Mouse (Mus musculus): ENCODE measurements around the gene Arsj.

Gene Arsj

DNA sequence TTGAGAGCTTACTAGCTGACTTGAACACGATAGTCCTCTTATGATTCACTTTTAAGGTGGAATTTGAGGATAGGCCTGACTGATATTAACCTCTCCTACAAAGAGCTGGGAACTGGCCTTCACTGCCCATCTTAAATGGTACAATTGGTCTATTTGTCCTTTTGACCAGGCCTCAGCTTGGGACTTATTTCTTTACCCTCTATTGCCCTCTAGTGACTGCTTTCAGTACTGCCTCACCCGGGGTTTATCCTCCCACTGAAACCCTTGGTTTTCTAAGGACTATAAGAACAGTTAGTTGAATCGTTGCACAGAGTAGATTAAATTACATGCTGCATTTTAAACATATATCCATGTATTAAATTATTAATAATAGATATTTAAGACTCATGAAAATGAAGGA lies 39.4 kb downstream of the Arsj start:
- peak; percentile 16 for DNase-seq (ENCODE audit: low read depth, low spot score)

- no peak for DNase-seq (ENCODE audit: low read depth, low spot score)
Observed at GRCm38 (mm10) chr3:126404199-126404598, 40.7 kb downstream of the Arsj start.

DNA sequence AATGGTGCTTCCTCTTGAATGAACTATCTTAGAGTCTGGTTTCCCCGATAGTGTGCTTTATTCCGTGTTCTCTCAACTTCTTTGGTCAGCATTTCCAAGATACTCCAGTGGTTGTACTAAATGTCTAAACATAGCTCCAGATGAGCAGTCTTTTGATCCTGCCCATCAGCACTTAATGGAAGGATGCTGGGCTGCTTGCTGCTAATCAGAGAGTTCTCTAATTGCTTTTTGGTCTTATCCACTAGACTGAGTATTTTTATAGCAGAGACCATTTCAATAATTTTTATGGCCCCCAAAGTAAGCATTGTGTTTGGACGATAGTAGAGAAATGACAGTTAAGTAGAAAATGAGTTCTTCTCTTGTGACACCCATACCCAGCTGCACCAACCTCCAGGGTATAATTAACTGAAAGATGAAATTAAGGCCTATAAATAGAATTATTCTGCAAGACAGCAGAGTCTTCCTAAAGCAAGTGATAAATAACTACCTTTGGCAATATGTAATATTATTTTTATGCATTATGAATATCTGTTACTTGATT lies 67.1 kb downstream of the Arsj start:
- DNase-seq (ENCODE audit: low read depth, low spot score): no peak

DNA sequence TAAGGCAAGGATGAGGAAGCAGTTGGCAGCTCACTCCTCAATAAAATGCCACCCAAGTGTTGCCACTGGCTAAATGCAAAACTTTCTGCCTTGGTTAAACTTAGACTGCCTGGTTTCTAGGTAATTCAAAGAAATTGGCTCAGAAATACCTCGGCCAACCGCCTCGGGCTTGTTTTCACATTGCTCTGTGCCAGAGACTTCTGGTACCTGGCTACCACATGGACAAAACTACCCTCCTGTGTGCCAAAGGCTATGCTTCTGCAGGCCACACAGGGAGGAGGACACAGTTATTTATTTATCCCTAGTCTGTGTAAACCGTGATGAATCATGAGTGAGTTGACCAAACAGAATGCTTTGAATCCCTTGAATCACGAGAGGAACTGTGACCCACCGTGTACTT lies 75.8 kb downstream of the Arsj start:
- DNase-seq (ENCODE audit: low read depth, low spot score): no peak

DNA sequence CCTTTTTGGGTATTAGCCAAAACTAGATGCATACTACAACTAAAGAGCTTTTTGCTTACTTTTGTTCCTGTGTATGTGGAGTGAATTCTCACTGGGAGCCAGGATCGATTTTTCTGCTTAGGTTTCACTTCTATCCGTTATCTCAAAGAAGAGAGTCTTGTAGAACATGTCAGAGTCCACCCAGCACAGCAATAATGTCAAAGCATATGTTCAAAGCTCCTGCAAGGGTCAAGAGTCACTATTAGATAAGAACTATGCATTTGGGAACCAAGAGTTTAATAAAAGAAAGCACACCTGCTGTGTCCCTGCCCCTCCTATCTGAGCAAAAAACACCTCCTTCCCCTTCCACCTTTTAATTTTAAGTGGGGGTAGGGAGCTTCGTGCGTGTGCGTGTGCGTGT lies 85.6 kb downstream of the Arsj start:
- DNase-seq (ENCODE audit: low read depth, low spot score): no peak

DNA sequence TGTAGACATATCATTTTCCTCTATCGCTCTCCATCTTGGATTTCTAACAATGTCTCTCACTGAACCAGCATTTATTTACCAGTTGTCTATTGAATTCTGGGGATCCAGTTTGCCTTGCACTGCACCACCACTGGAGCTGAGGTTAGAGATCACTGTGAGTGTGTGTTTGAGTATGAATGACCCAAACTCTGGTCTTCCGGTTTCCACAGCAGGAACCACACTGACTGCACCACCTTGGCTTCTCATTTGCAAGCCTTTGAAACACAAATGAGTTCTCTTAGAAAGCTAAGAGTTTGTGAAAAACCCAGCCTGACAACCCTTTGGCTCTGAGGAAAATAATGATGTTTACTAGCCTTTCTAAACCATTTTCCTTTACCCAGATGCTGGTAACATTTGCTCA lies 86.0 kb downstream of the Arsj start:
- DNase-seq (ENCODE audit: low read depth, low spot score): no peak

- no peak for DNase-seq (ENCODE audit: low read depth, low spot score)
Observed at GRCm38 (mm10) chr3:126455787-126456482, 92.5 kb downstream of the Arsj start.

GRCm38 (mm10) chr3:126463119-126463815 lies 99.8 kb downstream of the Arsj start:
- DNase-seq (ENCODE audit: low read depth, low spot score): no peak

- DNase-seq (ENCODE audit: low read depth, low spot score): no peak
Observed at GRCm38 (mm10) chr3:126464262-126464661, 100.8 kb downstream of the Arsj start.
